Mouse (Mus musculus): ENCODE measurements at regions not wholly inside any gene's neighbourhood (a gene's known extent, or its start where the extent isn't known, plus 50 kb on each side); places are given as distances from the start of the nearest gene placed in this dataset.

GRCm38 (mm10) chr12:73478641-73479040, 67.6 kb downstream of the Tmem30b start:
- ATAC-seq (no peak), DNase-seq (no peak)
- no peak overlapping the region for H3K9ac ChIP-seq

GRCm38 (mm10) chr12:73476421-73476858, 69.8 kb downstream of the Tmem30b start:
- H3K4me3 ChIP-seq (ENCODE audit: low read depth, low read length): no peak overlapping the region
- no peak overlapping the region for H3K27ac ChIP-seq (ENCODE audit: low read depth, low read length)
- TF ChIP-seq CTCF (IDR thresholded peaks at IDR 0.05; ENCODE audit: low read depth): no peak
- WGBS: 17% methylated on average over 7 of the region's 7 CpGs
- no peak for ATAC-seq
- H3K36me3 ChIP-seq (ENCODE audit: insufficient read depth): no peaks in the 10 kb centered on the region
- no peak overlapping the region for H3K9ac ChIP-seq
- no peak overlapping the region for H3K4me2 ChIP-seq (ENCODE audit: low read depth)
- H3K27me3 ChIP-seq (ENCODE audit: insufficient read depth, low read length): no peaks in the 10 kb centered on the region
- no peak for DNase-seq
- H3K9me3 ChIP-seq (ENCODE audit: low read length): no peaks in the 10 kb centered on the region
- no peaks in the 10 kb centered on the region for H3K4me1 ChIP-seq (ENCODE audit: insufficient read depth)

More at GRCm38 (mm10) chr12:73478641-73479040, 67.6 kb downstream of the Tmem30b start:
- no peak overlapping the region for H3K27ac ChIP-seq (ENCODE audit: low read depth, low read length)
- H3K4me1 ChIP-seq (ENCODE audit: insufficient read depth): no peaks in the 10 kb centered on the region
- no peak overlapping the region for H3K4me2 ChIP-seq (ENCODE audit: low read depth)
- no peak for TF ChIP-seq CTCF (IDR thresholded peaks at IDR 0.05; ENCODE audit: low read depth)
- H3K9me3 ChIP-seq (ENCODE audit: low read length): no peaks in the 10 kb centered on the region
- no peak overlapping the region for H3K4me3 ChIP-seq (ENCODE audit: low read depth, low read length)
- H3K36me3 ChIP-seq (ENCODE audit: insufficient read depth): no peaks in the 10 kb centered on the region
- WGBS: 73% methylated on average over 4 of the region's 4 CpGs
- H3K27me3 ChIP-seq (ENCODE audit: insufficient read depth, low read length): no peaks in the 10 kb centered on the region

- no peak for TF ChIP-seq CTCF (IDR thresholded peaks at IDR 0.05; ENCODE audit: low read depth)
- Histone ChIP-seq H3K4me1 (ENCODE audit: insufficient read depth) (no peaks in the 10 kb centered on the region), H3K36me3 (ENCODE audit: insufficient read depth) (no peaks in the 10 kb centered on the region), H3K4me3 (ENCODE audit: low read depth, low read length) (no peak overlapping the region), H3K9ac (no peak overlapping the region), H3K4me2 (ENCODE audit: low read depth) (no peak overlapping the region), H3K9me3 (ENCODE audit: low read length) (no peaks in the 10 kb centered on the region), H3K27me3 (ENCODE audit: insufficient read depth, low read length) (no peaks in the 10 kb centered on the region), H3K27ac (ENCODE audit: low read depth, low read length) (no peak overlapping the region)
- ATAC-seq (no peak), DNase-seq (no peak)
- WGBS: 84% methylated on average over 3 of the region's 3 CpGs
Measured at GRCm38 (mm10) chr12:73475774-73476173, 70.4 kb downstream of the Tmem30b start.

GRCm38 (mm10) chr12:73475020-73475419, 71.2 kb downstream of the Tmem30b start:
- 79% methylated on average over 5 of the region's 5 CpGs for WGBS
- Histone ChIP-seq H3K4me3 (ENCODE audit: low read depth, low read length) (no peak overlapping the region), H3K27ac (ENCODE audit: low read depth, low read length) (no peak overlapping the region), H3K27me3 (ENCODE audit: insufficient read depth, low read length) (no peaks in the 10 kb centered on the region), H3K4me1 (ENCODE audit: insufficient read depth) (no peaks in the 10 kb centered on the region), H3K9me3 (ENCODE audit: low read length) (no peaks in the 10 kb centered on the region), H3K36me3 (ENCODE audit: insufficient read depth) (no peaks in the 10 kb centered on the region), H3K9ac (no peak overlapping the region), H3K4me2 (ENCODE audit: low read depth) (no peak overlapping the region)
- TF ChIP-seq CTCF (IDR thresholded peaks at IDR 0.05; ENCODE audit: low read depth): no peak
- ATAC-seq (no peak), DNase-seq (no peak)

GRCm38 (mm10) chr12:73473111-73473510, 73.1 kb downstream of the Tmem30b start:
- Histone ChIP-seq H3K9ac (no peak overlapping the region), H3K4me2 (ENCODE audit: low read depth) (no peak overlapping the region)

GRCm38 (mm10) chr12:73471966-73472365, 74.2 kb downstream of the Tmem30b start:
- Histone ChIP-seq H3K9me3 (ENCODE audit: low read length) (no peaks in the 10 kb centered on the region), H3K36me3 (ENCODE audit: insufficient read depth) (no peaks in the 10 kb centered on the region), H3K27me3 (ENCODE audit: insufficient read depth, low read length) (no peaks in the 10 kb centered on the region), H3K4me2 (ENCODE audit: low read depth) (no peak overlapping the region), H3K4me3 (ENCODE audit: low read depth, low read length) (no peak overlapping the region), H3K27ac (ENCODE audit: low read depth, low read length) (no peak overlapping the region), H3K9ac (no peak overlapping the region), H3K4me1 (ENCODE audit: insufficient read depth) (no peaks in the 10 kb centered on the region)
- DNase-seq: no peak
- ATAC-seq: no peak
- 62% methylated on average over 9 of the region's 9 CpGs for WGBS
- TF ChIP-seq CTCF (IDR thresholded peaks at IDR 0.05; ENCODE audit: low read depth): no peak

More at GRCm38 (mm10) chr12:73473111-73473510, 73.1 kb downstream of the Tmem30b start:
- no peak for ATAC-seq
- Histone ChIP-seq H3K27ac (ENCODE audit: low read depth, low read length) (no peak overlapping the region), H3K27me3 (ENCODE audit: insufficient read depth, low read length) (no peaks in the 10 kb centered on the region), H3K9me3 (ENCODE audit: low read length) (no peaks in the 10 kb centered on the region), H3K36me3 (ENCODE audit: insufficient read depth) (no peaks in the 10 kb centered on the region), H3K4me3 (ENCODE audit: low read depth, low read length) (no peak overlapping the region), H3K4me1 (ENCODE audit: insufficient read depth) (no peaks in the 10 kb centered on the region)
- no peak for DNase-seq
- 21% methylated on average over 4 of the region's 4 CpGs for WGBS
- no peak for TF ChIP-seq CTCF (IDR thresholded peaks at IDR 0.05; ENCODE audit: low read depth)

- DNase-seq (no peak), ATAC-seq (no peak)
- Histone ChIP-seq H3K4me1 (ENCODE audit: insufficient read depth) (no peaks in the 10 kb centered on the region), H3K4me2 (ENCODE audit: low read depth) (no peak overlapping the region), H3K9ac (no peak overlapping the region), H3K27me3 (ENCODE audit: insufficient read depth, low read length) (no peaks in the 10 kb centered on the region), H3K36me3 (ENCODE audit: insufficient read depth) (no peaks in the 10 kb centered on the region), H3K4me3 (ENCODE audit: low read depth, low read length) (no peak overlapping the region), H3K27ac (ENCODE audit: low read depth, low read length) (no peak overlapping the region), H3K9me3 (ENCODE audit: low read length) (no peaks in the 10 kb centered on the region)
- no peak for TF ChIP-seq CTCF (IDR thresholded peaks at IDR 0.05; ENCODE audit: low read depth)
- 84% methylated on average over 7 of the region's 7 CpGs for WGBS
Measured at GRCm38 (mm10) chr12:73466484-73466883, 79.7 kb downstream of the Tmem30b start.

- no peak for TF ChIP-seq CTCF (IDR thresholded peaks at IDR 0.05; ENCODE audit: low read depth)
- no peak overlapping the region for H3K4me2 ChIP-seq (ENCODE audit: low read depth)
- 85% methylated on average over 5 of the region's 5 CpGs for WGBS
- H3K4me1 ChIP-seq (ENCODE audit: insufficient read depth): no peaks in the 10 kb centered on the region
- H3K4me3 ChIP-seq (ENCODE audit: low read depth, low read length): no peak overlapping the region
- no peak for ATAC-seq
- no peaks in the 10 kb centered on the region for H3K27me3 ChIP-seq (ENCODE audit: insufficient read depth, low read length)
- H3K36me3 ChIP-seq (ENCODE audit: insufficient read depth): no peaks in the 10 kb centered on the region
- H3K9me3 ChIP-seq (ENCODE audit: low read length): no peaks in the 10 kb centered on the region
- H3K27ac ChIP-seq (ENCODE audit: low read depth, low read length): no peak overlapping the region
- DNase-seq: no peak
- H3K9ac ChIP-seq: no peak overlapping the region
Measured at GRCm38 (mm10) chr12:73465975-73466374, 80.2 kb downstream of the Tmem30b start.

Data from forebrain, postnatal 0 days (tissue).